Mouse (Mus musculus) embryonic facial prominence, embryonic 13.5 days (tissue): ENCODE results near the gene Galp. TPM values are rescaled to one million over a fixed set of nuclear protein-coding genes. Genes with fewer than 3 reads are reported as not detected.
"Not testable (repeated sequence)": the region's sequence is repeated elsewhere in the genome, so short reads cannot be mapped to it uniquely, and the experiment has no call there.

Source experiments
- ATAC-seq: fragments of 200-750 bp; cut with Nextera tagmentation; 2 replicates; pipeline ENCODE4 v1.8.0; 2017; ENCODE audit warnings: low read depth; ENCODE audit not compliant: insufficient number of reproducible peaks, insufficient read depth, low FRiP score, low TSS enrichment
- H3K27ac ChIP-seq: fragments of 300-500 bp; sonication (generic); 2 replicates; pipeline ENCODE4 v1.5.1; 2015; ENCODE audit warnings: moderate library complexity, mild to moderate bottlenecking, inconsistent platforms
- H3K27me3 ChIP-seq: fragments of 300-500 bp; sonication (generic); 2 replicates; pipeline ENCODE4 v1.6.1; 2015; ENCODE audit warnings: mild to moderate bottlenecking, inconsistent platforms
- H3K36me3 ChIP-seq: fragments of 300-500 bp; sonication (generic); 2 replicates; pipeline ENCODE4 v1.6.1; 2015; ENCODE audit warnings: mild to moderate bottlenecking, inconsistent platforms
- H3K4me1 ChIP-seq: fragments of 300-500 bp; sonication (generic); 2 replicates; pipeline ENCODE4 v1.6.1; 2015; ENCODE audit warnings: inconsistent platforms
- H3K4me2 ChIP-seq: fragments of 300-500 bp; sonication (generic); 2 replicates; pipeline ENCODE4 v1.6.1; 2015; ENCODE audit warnings: moderate library complexity, mild to moderate bottlenecking, inconsistent platforms
- H3K4me3 ChIP-seq: fragments of 300-500 bp; sonication (generic); 2 replicates; pipeline ENCODE4 v1.5.1; 2015; ENCODE audit warnings: mild to moderate bottlenecking, inconsistent platforms
- H3K9ac ChIP-seq: fragments of 300-500 bp; sonication (generic); 2 replicates; pipeline ENCODE4 v1.6.1; 2015; ENCODE audit warnings: mild to moderate bottlenecking, inconsistent platforms
- H3K9me3 ChIP-seq: fragments of 300-500 bp; sonication (generic); 2 replicates; pipeline ENCODE4 v1.6.1; 2016; ENCODE audit warnings: inconsistent platforms
- WGBS: fragments of 180-500 bp; shearing (Covaris S2); methylation state at CpG from one replicate; pipeline ENCODE4 v1.1.7; 2015; ENCODE audit warnings: mixed read lengths; 5-methylcytosine and 5-hydroxymethylcytosine counted together
- polyA plus RNA-seq: library from polyadenylated mRNA; unstranded; fragments of >200 nt; fragmentation: Nextera tagmentation; extraction: Ambion mirVana; gene quantifications from 2 replicates; pipeline ENCODE4 v1.2.1, GENCODE M21; 2015

Gene Galp
- polyA plus RNA-seq, 1 experiment from 2014 or later: not detected

DNA sequence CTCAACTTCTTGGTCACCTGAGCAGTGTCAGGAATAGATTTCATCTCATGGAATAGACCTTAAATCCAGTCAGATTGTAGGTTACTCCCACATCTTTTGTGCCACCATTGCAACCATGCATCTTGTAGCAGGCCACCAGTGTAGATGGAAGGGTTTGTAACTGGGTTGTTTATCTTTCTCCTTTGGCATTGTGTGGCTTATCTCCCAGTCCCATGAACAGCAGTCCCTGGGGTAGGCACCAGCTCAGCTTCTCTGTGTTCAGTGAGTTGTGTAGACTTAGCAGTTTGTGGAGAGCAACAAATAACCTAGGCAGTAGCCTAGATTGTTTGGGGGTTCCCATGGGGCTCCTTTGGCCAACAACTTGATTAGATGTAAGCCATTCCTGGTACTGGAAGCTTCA, 14.0 kb upstream of the Galp start:
- Histone ChIP-seq H3K36me3 (peaks cover 80% of the 10 kb centered on the region), H3K4me3 (no peak overlapping the region), H3K9ac (no peak overlapping the region), H3K4me2 (no peak overlapping the region), H3K9me3 (peaks cover 9% of the 10 kb centered on the region; the same call in 1 of the 2 replicates), H3K4me1 (no peaks in the 10 kb centered on the region), H3K27ac (no peak overlapping the region), H3K27me3 (no peaks in the 10 kb centered on the region)
- no peak for ATAC-seq

DNA sequence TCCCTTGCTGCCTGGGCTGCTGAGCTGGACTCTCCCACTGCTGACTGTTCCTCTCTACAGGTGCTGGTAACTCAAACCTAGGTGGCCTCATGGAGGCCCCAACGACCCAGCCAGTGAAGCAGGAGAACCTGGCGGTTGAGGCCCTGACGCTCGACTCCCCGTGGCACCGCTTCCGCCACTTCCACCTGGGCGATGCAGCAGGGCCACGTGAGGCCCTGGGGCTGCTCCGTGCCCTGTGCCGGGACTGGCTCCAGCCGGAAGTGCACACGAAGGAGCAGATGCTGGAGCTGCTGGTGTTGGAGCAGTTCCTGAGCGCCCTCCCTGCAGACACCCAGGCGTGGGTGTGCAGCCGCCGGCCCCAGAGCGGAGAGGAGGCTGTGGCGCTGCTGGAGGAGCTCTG, 13.1 kb upstream of the Galp start:
- Histone ChIP-seq H3K27ac (no peak overlapping the region), H3K4me1 (no peaks in the 10 kb centered on the region), H3K9me3 (peaks cover 9% of the 10 kb centered on the region; the same call in 1 of the 2 replicates), H3K9ac (no peak overlapping the region), H3K36me3 (peaks cover 80% of the 10 kb centered on the region), H3K4me3 (no peak overlapping the region), H3K4me2 (no peak overlapping the region), H3K27me3 (no peaks in the 10 kb centered on the region)
- WGBS: 94% methylated on average over 19 of the region's 19 CpGs
- no peak for ATAC-seq

DNA sequence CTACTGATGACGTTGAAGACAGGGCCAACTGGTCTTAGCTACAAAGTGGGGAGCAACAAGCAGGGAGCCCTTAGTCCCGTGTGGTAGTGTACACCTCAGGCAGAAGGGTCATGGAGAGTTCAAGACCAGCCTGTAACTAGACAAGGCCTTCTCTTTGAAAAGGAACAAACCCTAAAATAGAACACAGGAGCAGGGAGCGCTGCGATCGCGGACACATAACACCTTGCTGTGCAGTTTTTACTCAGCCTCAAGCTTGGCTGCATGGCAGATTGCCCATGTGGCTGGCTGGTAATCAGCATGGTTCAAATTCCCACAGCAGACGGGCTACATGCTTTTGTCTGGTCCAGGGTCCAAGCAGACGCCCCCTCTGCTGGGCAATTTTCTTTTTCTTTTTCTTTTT, 12.4 kb upstream of the Galp start:
- H3K27me3 ChIP-seq: no peaks in the 10 kb centered on the region
- H3K9me3 ChIP-seq: peaks cover 9% of the 10 kb centered on the region; the same call in 1 of the 2 replicates
- H3K4me3 ChIP-seq: no peak overlapping the region
- no peak overlapping the region for H3K27ac ChIP-seq
- H3K9ac ChIP-seq: no peak overlapping the region
- peaks cover 84% of the 10 kb centered on the region for H3K36me3 ChIP-seq
- H3K4me1 ChIP-seq: no peaks in the 10 kb centered on the region
- H3K4me2 ChIP-seq: no peak overlapping the region
- 81% methylated on average over 8 of the region's 8 CpGs for WGBS
- ATAC-seq: no peak

DNA sequence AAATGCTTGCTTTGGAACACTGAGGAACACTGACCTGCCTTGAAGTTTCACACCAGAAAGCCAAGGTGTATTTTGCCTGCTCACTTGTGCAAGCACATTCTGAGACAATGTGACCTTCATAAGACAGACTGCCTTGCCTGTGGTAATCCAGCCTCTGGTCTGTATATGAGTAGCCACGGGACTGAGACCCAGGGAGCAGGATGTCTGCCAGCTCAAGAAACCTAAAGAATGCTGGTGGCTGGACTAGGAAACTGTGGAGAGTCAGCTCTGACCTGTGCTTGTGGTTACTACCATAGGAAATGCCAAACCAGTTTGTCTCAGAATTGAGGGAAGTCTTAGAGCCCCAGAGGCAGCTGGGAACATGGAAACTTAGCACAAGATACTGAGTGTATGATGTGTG, 11.5 kb upstream of the Galp start:
- WGBS: 88% methylated on average over 1 of the region's 1 CpGs
- Histone ChIP-seq H3K36me3 (peaks cover 86% of the 10 kb centered on the region), H3K27me3 (no peaks in the 10 kb centered on the region), H3K27ac (no peak overlapping the region), H3K4me3 (no peak overlapping the region), H3K4me2 (no peak overlapping the region), H3K9me3 (peaks cover 9% of the 10 kb centered on the region; the same call in 1 of the 2 replicates), H3K9ac (no peak overlapping the region), H3K4me1 (no peaks in the 10 kb centered on the region)
- ATAC-seq: no peak

DNA sequence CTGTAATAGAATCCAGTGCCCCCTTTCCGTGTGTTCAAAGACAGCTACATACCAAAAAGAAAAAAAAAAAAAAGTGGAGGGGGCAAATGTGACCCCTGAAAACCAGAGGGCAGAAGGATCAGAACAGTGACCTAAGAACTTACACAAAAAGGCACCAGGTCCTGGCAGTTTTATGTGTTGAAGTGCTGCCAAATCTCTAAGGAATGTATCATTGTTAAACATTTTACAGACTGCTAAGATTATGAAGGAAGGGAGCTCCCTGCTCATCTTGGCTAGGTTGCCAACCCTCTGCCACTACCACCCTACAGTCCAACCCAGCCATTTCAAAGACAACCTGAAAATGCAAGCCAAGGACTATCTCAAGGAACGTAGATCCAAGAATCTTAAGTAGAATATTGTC, 10.7 kb upstream of the Galp start:
- 95% methylated on average over 2 of the region's 2 CpGs for WGBS
- Histone ChIP-seq H3K27ac (no peak overlapping the region), H3K36me3 (peaks cover 82% of the 10 kb centered on the region)

DNA sequence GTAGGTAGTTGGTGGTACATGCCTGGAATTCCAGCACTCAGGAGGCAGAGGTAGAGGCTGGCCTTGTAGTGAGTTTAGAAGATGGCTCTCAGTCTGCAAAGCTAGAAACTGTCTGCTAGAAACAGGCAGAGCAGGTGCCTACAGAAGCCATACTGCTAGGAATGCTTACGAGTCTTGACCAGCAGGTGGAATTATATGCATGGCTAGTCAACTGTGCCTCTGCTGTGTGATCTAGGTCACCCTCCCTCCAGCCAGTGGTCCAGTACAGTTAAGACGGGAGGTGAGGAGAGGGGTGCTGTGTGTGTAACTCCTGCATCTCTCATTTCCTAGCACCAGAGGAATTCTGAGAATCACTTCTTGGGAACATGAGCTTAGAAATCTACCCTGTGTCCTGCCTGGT, 10.1 kb upstream of the Galp start:
- no peak overlapping the region for H3K4me3 ChIP-seq
- 87% methylated on average over 2 of the region's 2 CpGs for WGBS

More for the DNA sequence above, 10.7 kb upstream of the Galp start:
- H3K4me3 ChIP-seq: no peak overlapping the region
- peaks cover 9% of the 10 kb centered on the region; the same call in 1 of the 2 replicates for H3K9me3 ChIP-seq
- H3K4me1 ChIP-seq: no peaks in the 10 kb centered on the region
- ATAC-seq: no peak
- no peaks in the 10 kb centered on the region for H3K27me3 ChIP-seq
- H3K9ac ChIP-seq: no peak overlapping the region
- no peak overlapping the region for H3K4me2 ChIP-seq

DNA sequence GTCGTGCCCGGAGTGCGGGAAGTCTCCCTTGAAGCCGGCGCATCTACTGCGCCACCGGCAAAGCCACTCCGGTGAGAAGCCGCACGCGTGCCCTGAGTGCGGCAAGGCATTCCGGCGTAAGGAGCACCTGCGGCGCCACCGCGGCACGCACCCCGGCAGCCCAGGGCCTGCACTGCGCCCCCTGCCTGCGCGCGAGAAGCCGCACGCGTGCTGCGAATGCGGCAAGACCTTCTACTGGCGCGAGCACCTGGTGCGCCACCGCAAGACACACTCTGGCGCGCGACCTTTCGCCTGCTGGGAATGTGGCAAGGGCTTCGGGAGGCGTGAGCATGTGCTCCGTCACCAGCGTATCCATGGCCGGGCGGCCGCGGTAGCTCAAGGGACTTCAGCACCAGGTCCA, 7.3 kb upstream of the Galp start:
- ATAC-seq: no peak
- no peaks in the 10 kb centered on the region for H3K27me3 ChIP-seq
- peaks cover 61% of the 10 kb centered on the region for H3K36me3 ChIP-seq
- H3K9me3 ChIP-seq: peaks cover 9% of the 10 kb centered on the region; the same call in 1 of the 2 replicates
- H3K4me2 ChIP-seq: no peak overlapping the region
- no peak overlapping the region for H3K27ac ChIP-seq
- H3K4me1 ChIP-seq: no peaks in the 10 kb centered on the region
- H3K4me3 ChIP-seq: no peak overlapping the region
- no peak overlapping the region for H3K9ac ChIP-seq
- 45% methylated on average over 45 of the region's 45 CpGs for WGBS

More for the DNA sequence above, 10.1 kb upstream of the Galp start:
- Histone ChIP-seq H3K4me2 (no peak overlapping the region), H3K27me3 (no peaks in the 10 kb centered on the region), H3K27ac (no peak overlapping the region), H3K9ac (no peak overlapping the region), H3K9me3 (peaks cover 9% of the 10 kb centered on the region; the same call in 1 of the 2 replicates), H3K36me3 (peaks cover 82% of the 10 kb centered on the region), H3K4me1 (no peaks in the 10 kb centered on the region)
- ATAC-seq: no peak

DNA sequence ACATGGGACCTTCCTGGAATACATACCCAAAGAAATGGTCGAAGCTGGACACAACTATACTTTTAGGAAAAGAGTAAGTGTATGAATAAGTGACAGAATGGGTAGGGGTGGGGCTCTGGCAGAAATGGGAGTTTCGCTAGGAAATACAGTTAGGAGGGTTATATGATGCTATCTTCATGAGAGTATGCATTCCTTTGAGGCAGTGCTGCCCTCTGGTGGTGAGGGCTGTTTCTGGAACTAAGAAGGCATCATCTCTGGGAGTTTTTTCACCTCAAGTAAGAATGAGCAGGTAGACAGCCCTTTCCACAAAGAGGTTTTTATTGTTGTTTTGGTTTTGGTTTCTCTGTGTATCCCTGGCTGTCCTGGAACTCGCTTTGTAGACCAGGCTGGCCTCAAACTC, 5.5 kb upstream of the Galp start:
- Histone ChIP-seq H3K4me3 (no peak overlapping the region), H3K9me3 (no peaks in the 10 kb centered on the region), H3K27ac (no peak overlapping the region), H3K27me3 (no peaks in the 10 kb centered on the region), H3K9ac (no peak overlapping the region), H3K4me1 (no peaks in the 10 kb centered on the region), H3K36me3 (peaks cover 44% of the 10 kb centered on the region), H3K4me2 (no peak overlapping the region)
- no peak for ATAC-seq
- 32% methylated on average over 3 of the region's 3 CpGs for WGBS

DNA sequence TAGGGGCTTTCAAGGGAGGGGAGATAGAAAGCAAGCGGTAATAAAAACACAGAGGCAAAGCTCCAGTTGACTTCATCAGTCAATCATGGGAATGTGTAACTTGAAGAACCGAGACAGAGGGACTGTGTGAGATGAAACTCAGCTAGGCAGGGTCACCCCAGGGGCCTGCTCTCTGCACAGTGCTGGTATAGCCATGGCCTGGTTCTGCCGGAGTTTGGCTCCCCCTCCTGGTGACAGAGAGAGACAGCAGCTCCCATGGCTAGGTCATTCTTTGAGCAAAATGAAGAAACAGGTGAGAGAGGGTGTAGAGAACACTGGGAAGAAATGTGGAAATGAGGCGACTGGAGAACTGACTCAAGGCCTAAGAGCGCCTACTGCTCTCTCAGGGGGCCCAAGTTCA, 2.8 kb upstream of the Galp start:
- WGBS: 20% methylated on average over 5 of the region's 5 CpGs
- H3K27ac ChIP-seq: no peak overlapping the region
- no peaks in the 10 kb centered on the region for H3K4me1 ChIP-seq
- H3K4me3 ChIP-seq: no peak overlapping the region
- ATAC-seq: peak; percentile 66; the same call in 1 of the 2 replicates
- no peaks in the 10 kb centered on the region for H3K27me3 ChIP-seq
- H3K9ac ChIP-seq: no peak overlapping the region
- H3K9me3 ChIP-seq: no peaks in the 10 kb centered on the region
- no peak overlapping the region for H3K4me2 ChIP-seq
- H3K36me3 ChIP-seq: peaks cover 17% of the 10 kb centered on the region

DNA sequence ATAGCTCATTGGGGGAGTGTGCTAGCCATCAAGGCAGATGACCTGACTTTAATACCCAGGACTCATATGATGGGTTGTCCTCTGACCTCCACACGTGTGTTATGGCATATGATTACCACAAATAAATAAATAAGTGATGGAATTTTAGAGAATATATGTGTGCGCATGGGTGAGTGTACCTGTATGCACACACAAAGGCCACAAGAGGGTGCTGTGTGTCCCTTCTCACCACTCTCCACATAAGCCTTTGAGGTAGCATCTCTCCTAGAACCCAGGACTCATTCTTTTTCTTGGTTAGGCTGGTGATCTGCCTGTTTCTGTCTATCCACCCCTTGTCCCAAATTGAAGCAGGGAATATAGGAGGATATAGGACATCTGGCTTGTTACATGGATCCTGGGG, 1.1 kb upstream of the Galp start:
- no peak for ATAC-seq
- Histone ChIP-seq H3K4me3 (no peak overlapping the region), H3K27ac (no peak overlapping the region), H3K4me2 (no peak overlapping the region), H3K4me1 (no peaks in the 10 kb centered on the region), H3K9ac (no peak overlapping the region), H3K9me3 (no peaks in the 10 kb centered on the region), H3K36me3 (peaks cover under 1% of the 10 kb centered on the region), H3K27me3 (no peaks in the 10 kb centered on the region)
- 40% methylated on average over 2 of the region's 2 CpGs for WGBS

DNA sequence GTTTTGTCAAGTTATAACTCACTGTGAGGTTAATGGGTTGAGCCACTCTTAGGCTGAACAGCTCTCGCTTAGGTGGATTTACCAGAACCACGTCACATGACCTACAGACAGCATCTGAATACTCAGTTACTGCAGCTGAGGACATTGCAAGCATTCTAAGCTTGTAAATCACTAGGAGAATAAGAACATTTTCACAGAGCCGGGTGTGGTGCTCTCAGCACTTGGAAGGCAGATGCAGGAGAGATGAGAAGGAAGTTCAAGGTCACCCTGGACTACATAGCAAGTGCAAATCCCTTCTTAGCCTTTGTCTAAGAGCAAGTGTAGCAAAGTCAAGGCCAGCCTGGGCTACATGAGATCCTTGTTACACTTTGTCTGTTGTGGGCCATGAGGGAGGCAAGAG, 7.3 kb downstream of the Galp start:
- Histone ChIP-seq H3K36me3 (no peaks in the 10 kb centered on the region), H3K27me3 (no peaks in the 10 kb centered on the region), H3K4me2 (no peak overlapping the region), H3K4me1 (no peaks in the 10 kb centered on the region), H3K9me3 (no peaks in the 10 kb centered on the region), H3K9ac (no peak overlapping the region), H3K27ac (no peak overlapping the region), H3K4me3 (no peak overlapping the region)
- no peak for ATAC-seq
- 68% methylated on average over 3 of the region's 3 CpGs for WGBS

DNA sequence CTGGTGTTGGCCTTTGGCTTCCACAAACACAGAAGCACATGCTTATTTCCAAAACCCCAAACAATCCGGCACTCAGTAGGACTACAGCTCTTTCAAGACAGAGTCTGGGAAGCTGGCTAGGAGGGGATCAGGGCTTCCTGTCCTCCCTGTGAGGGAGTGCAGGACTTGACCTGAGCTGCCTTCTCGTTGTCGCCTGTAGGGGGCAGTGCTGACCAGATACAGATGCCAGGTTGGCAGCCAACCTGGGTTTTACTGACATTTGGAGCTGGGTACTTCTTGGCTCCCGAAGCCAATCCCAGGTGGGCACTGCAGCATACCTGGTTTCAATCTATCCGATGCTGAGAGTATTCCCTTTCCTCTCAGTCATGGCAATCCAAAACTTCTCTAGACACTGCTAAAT, 16.3 kb downstream of the Galp start:
- 47% methylated on average over 5 of the region's 5 CpGs for WGBS
- Histone ChIP-seq H3K36me3 (no peaks in the 10 kb centered on the region), H3K9ac (no peak overlapping the region), H3K27me3 (no peaks in the 10 kb centered on the region), H3K4me3 (no peak overlapping the region), H3K4me1 (no peaks in the 10 kb centered on the region), H3K9me3 (no peaks in the 10 kb centered on the region), H3K4me2 (no peak overlapping the region), H3K27ac (no peak overlapping the region)
- ATAC-seq: no peak

DNA sequence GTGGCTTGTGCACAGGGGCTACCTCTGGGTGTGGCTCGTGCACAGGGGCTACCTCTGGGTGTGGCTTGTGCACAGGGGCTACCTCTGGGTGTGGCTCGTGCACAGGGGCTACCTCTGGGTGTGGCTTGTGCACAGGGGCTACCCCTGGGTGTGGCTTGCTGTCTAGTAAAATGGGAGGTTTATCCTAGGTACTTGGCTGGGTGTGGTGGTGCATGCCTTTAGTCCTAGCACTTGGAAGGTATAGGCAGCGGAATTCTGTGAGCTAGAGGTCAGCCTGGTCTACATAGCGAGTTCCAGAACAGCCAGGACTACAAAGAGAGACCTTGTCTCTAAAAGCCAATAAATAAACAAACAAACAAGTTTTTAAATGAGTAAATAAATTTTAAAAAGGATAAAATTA, 17.8 kb downstream of the Galp start:
- not testable (repeated sequence) for H3K9me3 ChIP-seq, H3K4me2 ChIP-seq, H3K36me3 ChIP-seq, H3K27me3 ChIP-seq, H3K4me3 ChIP-seq, ATAC-seq, H3K27ac ChIP-seq, H3K9ac ChIP-seq, H3K4me1 ChIP-seq
- WGBS: 66% methylated on average over 4 of the region's 4 CpGs
